Mouse (Mus musculus): ENCODE measurements around the gene G430095P16Rik. TPM values are rescaled to one million over a fixed set of nuclear protein-coding genes. Genes with fewer than 3 reads are reported as not detected.

G430095P16Rik gene
- polyA plus RNA-seq, 1 experiment from 2014 or later, result 1.0 TPM

GRCm38 (mm10) chr8:84697166-84698130 is 25.4 kb upstream of the G430095P16Rik start:
- Histone ChIP-seq H3K9me3 (ENCODE audit: control insufficient read depth) (no peaks in the 10 kb centered on the region), H3K9ac (ENCODE audit: low read depth, low read length) (no peak overlapping the region), H3K36me3 (ENCODE audit: control insufficient read depth, insufficient read depth) (peaks cover 48% of the 10 kb centered on the region), H3K27me3 (replicated peaks; ENCODE audit: control insufficient read depth, insufficient read depth, low read length) (peaks cover 6% of the 10 kb centered on the region), H3K4me2 (replicated peaks; ENCODE audit: low read depth) (no peak overlapping the region), H3K27ac (ENCODE audit: low read depth, low read length) (no peak overlapping the region), H3K4me3 (ENCODE audit: low read depth, low read length) (no peak overlapping the region), H3K4me1 (replicated peaks; ENCODE audit: control insufficient read depth, insufficient read depth, low read length) (no peaks in the 10 kb centered on the region)
- ATAC-seq, result no peak
- peak; percentile 70 for TF ChIP-seq CTCF (IDR thresholded peaks at IDR 0.05; ENCODE audit: low read depth)
- 89% methylated on average over 14 of the region's 14 CpGs for WGBS

DNA sequence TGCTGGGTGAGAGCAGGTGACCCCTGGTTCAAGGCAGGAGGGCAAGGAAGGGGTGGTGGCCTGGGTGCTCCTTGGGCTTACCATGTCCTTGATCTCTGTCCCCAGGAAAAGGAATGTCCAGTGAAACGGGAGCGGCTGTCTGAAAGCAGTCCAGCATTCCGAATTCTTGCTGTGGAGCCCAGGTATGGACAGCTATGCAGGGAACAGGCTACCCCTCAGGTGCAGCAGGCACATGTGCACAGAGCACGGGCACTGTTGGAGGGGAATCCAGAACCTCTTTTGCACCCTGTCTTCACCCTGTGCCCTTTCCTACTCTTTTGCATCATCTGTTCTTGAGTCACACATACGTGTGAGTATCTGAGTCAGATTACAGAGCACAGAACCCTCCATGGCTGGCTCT is 24.5 kb upstream of the G430095P16Rik start:
- Histone ChIP-seq H3K4me3 (ENCODE audit: low read depth, low read length) (no peak overlapping the region), H3K27ac (ENCODE audit: low read depth, low read length) (no peak overlapping the region), H3K9ac (ENCODE audit: low read depth, low read length) (no peak overlapping the region), H3K9me3 (ENCODE audit: control insufficient read depth) (no peaks in the 10 kb centered on the region), H3K4me2 (replicated peaks; ENCODE audit: low read depth) (no peak overlapping the region), H3K36me3 (ENCODE audit: control insufficient read depth, insufficient read depth) (peaks cover 44% of the 10 kb centered on the region), H3K27me3 (replicated peaks; ENCODE audit: control insufficient read depth, insufficient read depth, low read length) (peaks cover 14% of the 10 kb centered on the region), H3K4me1 (replicated peaks; ENCODE audit: control insufficient read depth, insufficient read depth, low read length) (no peaks in the 10 kb centered on the region)
- no peak for ATAC-seq
- 93% methylated on average over 5 of the region's 5 CpGs for WGBS
- no peak for TF ChIP-seq CTCF (IDR thresholded peaks at IDR 0.05; ENCODE audit: low read depth)

GRCm38 (mm10) chr8:84698929-84699401 is 23.8 kb upstream of the G430095P16Rik start:
- Histone ChIP-seq H3K4me3 (ENCODE audit: low read depth, low read length) (no peak overlapping the region), H3K27ac (ENCODE audit: low read depth, low read length) (no peak overlapping the region), H3K4me2 (replicated peaks; ENCODE audit: low read depth) (no peak overlapping the region), H3K9ac (ENCODE audit: low read depth, low read length) (no peak overlapping the region), H3K9me3 (ENCODE audit: control insufficient read depth) (no peaks in the 10 kb centered on the region), H3K4me1 (replicated peaks; ENCODE audit: control insufficient read depth, insufficient read depth, low read length) (no peaks in the 10 kb centered on the region), H3K27me3 (replicated peaks; ENCODE audit: control insufficient read depth, insufficient read depth, low read length) (peaks cover 21% of the 10 kb centered on the region), H3K36me3 (ENCODE audit: control insufficient read depth, insufficient read depth) (peaks cover 39% of the 10 kb centered on the region)
- no peak for ATAC-seq
- no peak for TF ChIP-seq CTCF (IDR thresholded peaks at IDR 0.05; ENCODE audit: low read depth)
- 87% methylated on average over 9 of the region's 9 CpGs for WGBS

DNA sequence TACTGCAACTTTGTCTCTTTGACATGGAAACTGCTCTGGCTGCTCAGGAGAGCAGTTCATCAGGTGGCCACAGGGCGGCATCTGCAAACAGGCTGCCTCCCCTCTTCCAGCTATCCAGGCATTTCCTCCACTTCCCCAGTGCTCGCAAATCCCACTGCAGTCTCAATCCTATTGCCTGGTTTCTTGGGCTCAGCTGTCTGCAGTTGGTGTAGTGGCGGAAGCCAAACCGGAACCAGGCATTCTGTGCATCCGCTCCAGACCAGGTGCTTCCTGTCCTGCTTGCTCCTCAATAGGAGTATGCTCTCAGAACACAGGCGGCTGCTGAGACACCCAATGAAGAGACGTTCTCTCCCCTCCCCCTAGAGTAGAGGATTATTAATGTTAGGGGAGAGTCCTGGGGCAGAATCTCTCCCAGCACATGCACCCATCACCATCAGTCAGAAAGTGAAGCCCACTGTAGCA is 22.9 kb upstream of the G430095P16Rik start:
- ATAC-seq, result no peak
- TF ChIP-seq CTCF (IDR thresholded peaks at IDR 0.05; ENCODE audit: low read depth), result peak; percentile 84

DNA sequence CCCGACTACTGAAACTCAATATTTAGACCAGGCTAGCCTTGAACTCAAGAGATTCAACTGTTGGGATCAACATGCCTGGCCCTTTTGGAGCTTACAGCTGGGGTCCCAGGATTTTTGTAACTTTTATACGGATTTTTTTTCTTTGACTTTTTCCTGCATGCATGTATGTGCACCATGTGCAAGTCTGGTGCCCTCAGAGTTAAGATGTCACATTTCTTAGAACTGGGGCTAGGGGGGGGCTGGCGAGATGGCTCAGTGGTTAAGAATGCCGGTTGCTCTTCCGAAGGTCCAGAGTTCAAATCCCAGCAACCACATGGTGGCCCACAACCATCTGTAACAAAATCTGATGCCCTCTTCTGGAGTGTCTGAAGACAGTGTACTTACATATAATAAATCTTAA is 22.3 kb upstream of the G430095P16Rik start:
- TF ChIP-seq CTCF (IDR thresholded peaks at IDR 0.05; ENCODE audit: low read depth), result no peak
- H3K9me3 ChIP-seq (ENCODE audit: control insufficient read depth), result no peaks in the 10 kb centered on the region
- H3K4me1 ChIP-seq (replicated peaks; ENCODE audit: control insufficient read depth, insufficient read depth, low read length), result 0 out of 2 replicates have a peak, but pooled peaks cover 7% of the 10 kb centered on the region
- H3K27me3 ChIP-seq (replicated peaks; ENCODE audit: control insufficient read depth, insufficient read depth, low read length), result peaks cover 37% of the 10 kb centered on the region
- no peak overlapping the region for H3K9ac ChIP-seq (ENCODE audit: low read depth, low read length)
- H3K27ac ChIP-seq (ENCODE audit: low read depth, low read length), result no peak overlapping the region
- no peak overlapping the region for H3K4me3 ChIP-seq (ENCODE audit: low read depth, low read length)
- no peak for ATAC-seq
- H3K4me2 ChIP-seq (replicated peaks; ENCODE audit: low read depth), result no peak overlapping the region
- peaks cover 26% of the 10 kb centered on the region for H3K36me3 ChIP-seq (ENCODE audit: control insufficient read depth, insufficient read depth)
- 80% methylated on average over 5 of the region's 5 CpGs for WGBS

More for the DNA sequence above, 22.9 kb upstream of the G430095P16Rik start:
- no peaks in the 10 kb centered on the region for H3K9me3 ChIP-seq (ENCODE audit: control insufficient read depth)
- H3K4me2 ChIP-seq (replicated peaks; ENCODE audit: low read depth), result no peak overlapping the region
- H3K36me3 ChIP-seq (ENCODE audit: control insufficient read depth, insufficient read depth), result peaks cover 32% of the 10 kb centered on the region
- no peak overlapping the region for H3K27ac ChIP-seq (ENCODE audit: low read depth, low read length)
- WGBS, result 61% methylated on average over 7 of the region's 7 CpGs
- H3K4me3 ChIP-seq (ENCODE audit: low read depth, low read length), result no peak overlapping the region
- H3K27me3 ChIP-seq (replicated peaks; ENCODE audit: control insufficient read depth, insufficient read depth, low read length), result peaks cover 31% of the 10 kb centered on the region
- H3K9ac ChIP-seq (ENCODE audit: low read depth, low read length), result no peak overlapping the region
- 0 out of 2 replicates have a peak, but pooled peaks cover 3% of the 10 kb centered on the region for H3K4me1 ChIP-seq (replicated peaks; ENCODE audit: control insufficient read depth, insufficient read depth, low read length)

Measured in intestine, postnatal 0 days (tissue).